Mouse (Mus musculus) neural tube, embryonic 10.5 days (tissue): ENCODE results near the gene Klc4.
A peak's percentile ranks its signal among the peaks of the same experiment; 100 is the strongest.

Experiments used
- DNase-seq: peaks from one replicate; pipeline ENCODE4 v3.0.0-alpha.2; 2017; ENCODE audit warnings: low spot score; ENCODE audit errors: extremely low spot score

Klc4 gene

GRCm38 (mm10) chr17:46621324-46621723, 24.5 kb downstream of the Klc4 start:
- no peak for DNase-seq

GRCm38 (mm10) chr17:46619683-46620357, 26.0 kb downstream of the Klc4 start:
- no peak for DNase-seq

GRCm38 (mm10) chr17:46618769-46619682, 26.8 kb downstream of the Klc4 start:
- peak; percentile 65 for DNase-seq

GRCm38 (mm10) chr17:46618394-46618768, 27.4 kb downstream of the Klc4 start:
- peak; percentile 53 for DNase-seq

- no peak for DNase-seq
Measured at GRCm38 (mm10) chr17:46617799-46618198, 28.0 kb downstream of the Klc4 start.

- DNase-seq, result no peak
Measured at GRCm38 (mm10) chr17:46613229-46613628, 32.6 kb downstream of the Klc4 start.

GRCm38 (mm10) chr17:46612820-46613219, 33.0 kb downstream of the Klc4 start:
- DNase-seq, result no peak

GRCm38 (mm10) chr17:46612189-46612588, 33.6 kb downstream of the Klc4 start:
- DNase-seq, result no peak

- DNase-seq, result no peak
Measured at GRCm38 (mm10) chr17:46611316-46611715, 34.5 kb downstream of the Klc4 start.

- DNase-seq, result no peak
Measured at GRCm38 (mm10) chr17:46609721-46610514, 35.9 kb downstream of the Klc4 start.

- no peak for DNase-seq
Measured at GRCm38 (mm10) chr17:46605987-46606386, 39.8 kb downstream of the Klc4 start.

GRCm38 (mm10) chr17:46605126-46605525, 40.7 kb downstream of the Klc4 start:
- no peak for DNase-seq

- no peak for DNase-seq
Measured at GRCm38 (mm10) chr17:46603229-46603628, 42.6 kb downstream of the Klc4 start.

GRCm38 (mm10) chr17:46602212-46602611, 43.6 kb downstream of the Klc4 start:
- no peak for DNase-seq

GRCm38 (mm10) chr17:46600569-46600968, 45.3 kb downstream of the Klc4 start:
- no peak for DNase-seq

GRCm38 (mm10) chr17:46598963-46599362, 46.9 kb downstream of the Klc4 start:
- no peak for DNase-seq

GRCm38 (mm10) chr17:46597956-46598355, 47.9 kb downstream of the Klc4 start:
- no peak for DNase-seq

- no peak for DNase-seq
Measured at GRCm38 (mm10) chr17:46595336-46595735, 50.5 kb downstream of the Klc4 start.

GRCm38 (mm10) chr17:46594606-46595005, 51.2 kb downstream of the Klc4 start:
- DNase-seq, result no peak

- DNase-seq, result no peak
Measured at GRCm38 (mm10) chr17:46593124-46593523, 52.7 kb downstream of the Klc4 start.

GRCm38 (mm10) chr17:46591406-46591805, 54.4 kb downstream of the Klc4 start:
- no peak for DNase-seq

GRCm38 (mm10) chr17:46590439-46590838, 55.4 kb downstream of the Klc4 start:
- DNase-seq, result no peak
